Mouse (Mus musculus) layer of hippocampus, postnatal 14 days (tissue): Measurements from ENCODE around the gene Slc39a11. TPM values are rescaled to one million over a fixed set of nuclear protein-coding genes. Genes with fewer than 3 reads are reported as not detected.
A peak's percentile ranks its signal among the peaks of the same experiment; 100 is the strongest.
"Not testable (repeated sequence)": the region's sequence is repeated elsewhere in the genome, so short reads cannot be mapped to it uniquely, and the experiment has no call there.

Source experiments
- DNase-seq, 2 experiments: peaks; one replicate each; pipeline ENCODE4 v3.0.0; 2021 to 2022; ENCODE audit warnings: low spot score in 2 of 2, mixed read lengths in 1 of 2
- total RNA-seq, 2 experiments: library from RNA; stranded (reverse); gene quantifications; 2 replicates each; pipeline ENCODE4 v1.2.3; 2021

Gene Slc39a11
- total RNA-seq, 2 experiments from 2014 or later, result 22.0 to 27.0 TPM

GRCm38 (mm10) chr11:113601616-113602343 is 48.1 kb downstream of the Slc39a11 start:
- DNase-seq, result no peak

- DNase-seq, result no peak
These were observed 49.2 kb downstream of the Slc39a11 start for GRCm38 (mm10) chr11:113600526-113601245.

DNA sequence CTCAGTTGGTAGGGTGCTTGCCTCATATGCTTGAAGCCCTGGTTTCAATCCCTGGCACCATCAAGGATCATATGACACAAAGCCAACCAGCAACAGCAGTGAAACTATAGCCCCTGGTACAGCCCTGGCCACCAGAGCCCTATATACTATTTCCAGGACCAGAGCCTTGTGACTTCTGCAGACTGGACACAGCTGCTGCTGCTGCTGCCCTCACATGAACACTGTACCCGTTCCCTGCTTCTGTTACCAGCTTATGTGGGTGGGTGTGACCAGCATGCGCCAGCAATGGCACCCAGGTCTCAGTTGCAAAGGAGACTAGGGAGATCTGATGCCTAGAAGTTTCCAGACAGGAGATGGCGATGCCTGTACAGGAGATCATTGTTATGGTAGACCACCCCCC is 52.2 kb downstream of the Slc39a11 start:
- DNase-seq, result no peak

DNA sequence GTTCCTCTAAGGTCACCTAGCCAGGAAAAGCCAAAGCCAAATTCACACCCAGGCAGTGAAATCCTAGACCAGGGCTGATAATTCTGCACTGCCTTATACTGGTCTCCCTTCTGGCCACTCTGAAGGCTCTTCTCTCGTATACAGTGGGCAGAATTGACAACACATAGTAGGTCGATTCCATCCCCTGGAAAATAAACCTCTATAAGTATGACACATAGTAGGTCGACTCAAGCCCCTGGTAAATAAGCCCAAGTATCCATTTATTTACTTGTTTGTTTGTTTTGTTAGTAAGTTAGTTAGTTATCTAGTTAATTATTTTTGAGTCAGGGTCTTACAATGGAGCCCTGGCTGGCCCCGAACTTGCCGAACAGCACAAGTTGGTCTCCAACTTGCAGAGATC is 54.7 kb downstream of the Slc39a11 start:
- no peak for DNase-seq

- DNase-seq, result no peak
These were observed 60.9 kb downstream of the Slc39a11 start for GRCm38 (mm10) chr11:113588936-113589335.

DNA sequence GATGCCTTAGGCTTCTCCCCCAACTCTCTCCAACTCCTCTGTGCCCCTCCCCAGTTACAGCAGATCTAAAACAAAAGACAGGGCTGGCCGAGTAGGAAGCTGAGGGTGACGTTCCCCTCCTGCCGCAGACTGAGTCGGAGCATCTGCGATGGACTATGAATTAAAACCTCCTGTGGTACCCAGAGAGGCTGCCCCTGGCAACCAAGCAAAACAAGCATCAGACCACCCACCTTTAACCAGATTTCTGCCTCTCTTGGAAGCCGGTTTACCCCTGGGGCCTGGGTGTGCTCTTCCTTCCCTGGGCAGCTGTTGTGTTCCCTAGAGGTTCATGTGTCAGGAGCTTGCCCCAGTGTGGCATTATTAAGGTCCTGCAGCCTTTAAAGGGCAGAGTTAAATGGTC is 63.5 kb downstream of the Slc39a11 start:
- DNase-seq, result no peak

GRCm38 (mm10) chr11:113583879-113584661 is 65.8 kb downstream of the Slc39a11 start:
- no peak for DNase-seq

DNA sequence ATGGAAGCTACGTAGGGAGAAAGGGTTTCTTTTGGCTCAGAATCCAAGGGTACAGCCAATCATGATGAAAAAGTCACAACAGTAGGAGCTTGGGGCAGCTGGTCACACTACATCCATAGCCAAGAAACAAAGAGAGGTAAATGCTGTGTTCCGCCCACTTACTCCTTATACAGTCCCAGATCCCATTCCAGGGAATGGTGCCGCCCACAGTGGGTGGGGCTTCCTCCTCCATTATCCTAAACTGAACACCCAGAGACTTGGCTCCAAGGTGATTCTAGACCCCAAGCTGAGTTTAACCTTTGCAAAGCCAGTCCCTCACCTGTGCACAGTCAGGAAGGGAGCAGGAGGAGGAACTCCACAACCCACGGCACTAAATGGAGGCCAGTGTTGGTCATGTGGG is 72.7 kb downstream of the Slc39a11 start:
- DNase-seq, result no peak

GRCm38 (mm10) chr11:113572641-113573040 is 77.2 kb downstream of the Slc39a11 start:
- DNase-seq, result no peak

- DNase-seq, result no peak
These were observed 78.3 kb downstream of the Slc39a11 start for GRCm38 (mm10) chr11:113571616-113572015.

DNA sequence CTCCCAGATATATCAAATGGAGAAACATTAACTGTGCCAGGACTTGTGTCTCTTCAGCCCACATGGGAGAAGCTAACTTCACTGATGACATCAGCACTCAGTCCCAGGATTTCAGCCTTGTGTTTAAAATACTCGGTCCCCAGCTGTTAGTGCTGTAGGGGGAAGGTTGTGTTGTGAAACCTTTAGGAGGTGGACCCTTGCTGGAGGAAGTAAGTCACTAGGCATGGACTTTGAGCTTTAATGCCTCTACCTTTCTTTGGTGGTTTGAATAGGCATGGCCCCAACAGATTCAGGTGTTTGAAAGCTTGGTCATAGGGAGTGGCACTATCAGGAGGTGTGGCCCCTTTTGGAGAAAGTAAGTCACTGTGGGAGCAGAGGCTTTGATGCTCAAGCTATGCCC is 80.9 kb downstream of the Slc39a11 start:
- no peak for DNase-seq

DNA sequence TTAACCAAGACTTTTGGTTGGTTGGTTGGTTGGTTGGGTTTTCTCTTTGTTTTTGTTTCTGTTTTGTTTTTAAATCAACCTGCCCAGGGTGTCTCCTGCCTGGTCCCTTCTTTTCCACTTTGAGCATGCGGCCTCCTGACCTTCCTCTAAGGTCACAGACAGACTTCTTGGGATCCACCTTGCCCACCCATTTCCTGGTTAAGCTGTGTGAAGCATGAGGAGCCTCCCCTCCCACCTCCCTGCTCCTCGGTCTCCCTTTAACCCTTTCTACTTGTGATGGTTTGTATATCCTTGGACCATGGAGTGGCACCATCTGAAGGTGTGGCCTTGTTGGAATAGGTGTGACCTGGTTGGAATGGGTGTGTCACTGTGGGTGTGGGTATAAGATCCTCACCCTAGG is 82.0 kb downstream of the Slc39a11 start:
- DNase-seq, result not testable (repeated sequence)

DNA sequence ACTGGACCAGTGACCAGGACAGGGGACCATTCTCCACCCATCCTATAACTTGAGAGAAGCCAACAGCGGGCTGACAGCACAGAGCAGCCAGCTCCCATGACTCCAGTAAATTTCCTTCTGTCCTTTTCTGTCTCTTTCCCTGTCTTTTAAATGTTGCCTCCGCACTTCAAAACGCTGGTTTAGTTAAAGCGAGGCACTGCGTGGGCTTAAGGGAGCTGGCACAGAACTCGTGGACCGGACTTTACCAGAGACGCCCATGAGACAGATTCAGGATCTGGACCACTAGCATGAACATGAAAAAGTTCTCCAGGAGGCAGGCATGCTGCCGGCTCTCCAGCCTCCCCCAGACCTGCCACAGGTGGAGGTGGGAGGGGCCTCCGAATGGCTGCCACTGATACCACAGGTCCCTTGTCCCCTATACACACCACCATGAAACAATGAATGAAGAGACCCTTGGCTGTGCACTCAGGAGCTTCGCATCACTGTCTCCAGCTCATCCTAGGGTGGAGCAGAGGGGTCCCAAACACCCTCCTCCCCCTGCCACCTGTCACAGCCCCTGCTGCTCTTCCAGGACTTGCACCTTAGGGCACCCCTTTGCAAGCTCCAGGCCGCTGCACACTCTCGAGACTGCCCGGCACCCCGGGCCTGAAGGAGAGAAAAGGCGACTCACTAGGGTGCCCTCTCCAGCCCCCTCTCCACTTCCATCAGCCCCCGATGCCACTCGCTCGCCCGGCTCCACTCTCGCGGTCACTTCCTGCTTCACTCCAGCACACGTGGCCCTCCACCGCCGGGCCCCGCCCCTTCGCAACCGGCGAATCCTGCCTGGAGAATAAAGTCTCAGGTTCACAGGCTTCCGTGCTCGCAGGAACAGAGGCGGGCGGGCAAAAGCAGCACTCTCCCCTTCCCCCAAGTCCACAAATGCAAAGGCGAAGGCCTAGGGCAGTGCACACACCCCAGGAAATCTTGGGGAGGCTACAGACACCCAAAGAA is 84.6 kb downstream of the Slc39a11 start:
- peak; percentile 68 to 79 for DNase-seq

DNA sequence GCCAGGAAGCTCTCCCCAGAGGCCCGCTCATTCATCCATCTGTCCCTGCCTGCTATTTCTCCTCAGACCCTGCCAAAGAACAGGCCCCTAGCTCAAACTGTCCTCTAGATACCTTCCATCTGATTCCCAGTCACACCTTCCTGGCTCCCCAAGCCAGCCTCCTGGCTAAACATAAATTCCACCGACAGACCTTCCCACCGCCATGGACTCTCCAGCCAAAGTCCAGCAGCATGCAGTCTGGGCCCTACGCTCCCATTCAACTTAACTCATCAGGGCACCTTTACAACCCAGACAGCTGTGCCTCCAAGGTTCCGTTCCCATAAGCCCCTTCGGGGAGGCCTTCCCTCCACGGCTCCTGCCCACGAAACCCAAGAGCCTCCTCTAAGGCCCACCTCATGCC is 87.6 kb downstream of the Slc39a11 start:
- no peak for DNase-seq

- DNase-seq, result no peak
These were observed 89.7 kb downstream of the Slc39a11 start for GRCm38 (mm10) chr11:113560150-113560549.

DNA sequence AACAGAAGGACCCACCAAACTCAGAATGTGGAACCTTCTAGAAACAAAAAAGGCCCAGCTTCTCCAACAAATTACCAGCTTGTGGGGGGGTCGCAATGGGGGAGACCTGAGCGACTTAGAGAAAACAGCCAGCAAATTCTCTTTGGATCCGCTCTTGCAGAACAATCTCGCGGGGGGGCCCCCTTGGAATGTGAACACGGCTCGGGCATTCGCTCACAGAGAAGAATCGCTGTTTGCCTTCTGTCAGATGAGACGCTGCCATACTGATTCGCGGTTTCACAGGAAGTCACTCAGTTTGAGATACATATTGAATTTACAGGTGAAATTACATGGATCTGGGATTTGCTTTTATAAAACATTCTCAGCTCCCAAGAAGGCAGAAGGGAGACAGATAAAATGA is 91.4 kb downstream of the Slc39a11 start:
- DNase-seq, result no peak

DNA sequence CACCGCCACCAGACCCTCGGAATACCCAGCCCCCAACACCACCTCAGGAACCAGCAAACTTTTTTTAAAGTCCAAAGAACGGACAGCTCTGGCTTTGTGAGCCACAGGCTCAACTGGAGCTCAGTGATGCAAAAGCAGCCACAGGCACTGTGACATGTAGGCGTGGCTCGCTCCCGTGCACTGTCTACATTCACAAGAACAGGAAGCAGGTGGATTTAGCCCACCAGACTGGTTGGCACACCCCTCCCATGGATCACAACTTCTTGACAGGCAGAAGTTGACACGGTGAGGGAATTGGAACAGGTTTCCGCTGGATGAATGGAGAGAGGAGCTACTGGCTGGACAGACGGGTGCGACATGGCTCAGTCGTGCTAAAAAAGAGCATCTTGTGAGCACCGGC is 93.7 kb downstream of the Slc39a11 start:
- no peak for DNase-seq

GRCm38 (mm10) chr11:113554701-113555360 is 95.0 kb downstream of the Slc39a11 start:
- no peak for DNase-seq

- DNase-seq, result peak; percentile 61 to 78
These were observed 95.7 kb downstream of the Slc39a11 start for GRCm38 (mm10) chr11:113554194-113554593.

GRCm38 (mm10) chr11:113553605-113554004 is 96.3 kb downstream of the Slc39a11 start:
- DNase-seq, result peak in 1 of 2 experiments; percentile 45
